Mouse (Mus musculus) layer of hippocampus, postnatal 25 days (tissue): ENCODE data around the gene Aagab. TPM values are rescaled to one million over a fixed set of nuclear protein-coding genes. Genes with fewer than 3 reads are reported as not detected.

Source experiments
- DNase-seq, 2 experiments: peaks; one replicate each; pipeline ENCODE4 v3.0.0; 2022; ENCODE audit warnings: mixed read lengths in 2 of 2, low spot score in 1 of 2; ENCODE audit errors: extremely low spot score in 1 of 2
- total RNA-seq, 2 experiments: library from RNA; stranded (reverse); gene quantifications; 2 replicates each; pipeline ENCODE4 v1.2.3; 2021

Aagab gene
- total RNA-seq, 2 experiments from 2014 or later: 55.6 to 60.3 TPM

DNA sequence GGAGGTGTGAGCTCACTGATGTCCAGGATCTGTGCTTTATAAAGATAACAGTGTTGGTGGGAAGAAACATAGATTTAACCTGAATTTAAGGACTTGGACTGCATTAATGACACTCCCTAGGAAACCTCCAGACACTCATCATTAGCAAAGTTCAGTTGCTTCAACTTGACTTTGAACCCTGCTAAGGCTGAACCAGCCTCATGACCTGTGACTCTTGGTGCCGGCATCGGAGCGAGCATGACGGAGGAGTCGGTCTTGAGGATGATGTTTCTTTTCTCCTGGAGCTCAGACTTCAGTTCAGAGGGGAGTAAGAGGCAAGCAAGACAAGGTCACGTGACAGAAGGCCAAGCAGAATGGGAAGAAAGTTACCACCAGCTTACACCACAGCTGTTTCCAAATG, 41.6 kb downstream of the Aagab start:
- DNase-seq: no peak

DNA sequence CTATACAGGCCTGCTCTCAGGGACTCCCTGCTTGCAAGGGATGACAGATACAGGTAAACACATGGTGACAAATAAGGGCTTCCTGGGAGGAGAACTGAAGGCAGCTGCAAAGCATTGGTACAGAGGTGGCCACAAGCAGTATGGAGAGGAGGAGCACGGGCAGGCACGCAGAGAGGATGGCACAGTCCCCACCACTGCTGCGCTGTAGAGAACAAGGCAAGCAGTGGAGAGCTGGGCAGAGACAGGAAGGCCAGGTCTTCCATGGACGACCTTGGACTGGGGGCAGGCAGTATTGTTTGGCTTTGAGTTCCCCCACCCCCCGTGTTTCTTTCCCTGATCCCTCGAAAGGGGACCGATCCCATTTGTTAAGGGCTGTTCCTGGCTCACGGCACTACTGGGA, 42.6 kb downstream of the Aagab start:
- DNase-seq: no peak

DNA sequence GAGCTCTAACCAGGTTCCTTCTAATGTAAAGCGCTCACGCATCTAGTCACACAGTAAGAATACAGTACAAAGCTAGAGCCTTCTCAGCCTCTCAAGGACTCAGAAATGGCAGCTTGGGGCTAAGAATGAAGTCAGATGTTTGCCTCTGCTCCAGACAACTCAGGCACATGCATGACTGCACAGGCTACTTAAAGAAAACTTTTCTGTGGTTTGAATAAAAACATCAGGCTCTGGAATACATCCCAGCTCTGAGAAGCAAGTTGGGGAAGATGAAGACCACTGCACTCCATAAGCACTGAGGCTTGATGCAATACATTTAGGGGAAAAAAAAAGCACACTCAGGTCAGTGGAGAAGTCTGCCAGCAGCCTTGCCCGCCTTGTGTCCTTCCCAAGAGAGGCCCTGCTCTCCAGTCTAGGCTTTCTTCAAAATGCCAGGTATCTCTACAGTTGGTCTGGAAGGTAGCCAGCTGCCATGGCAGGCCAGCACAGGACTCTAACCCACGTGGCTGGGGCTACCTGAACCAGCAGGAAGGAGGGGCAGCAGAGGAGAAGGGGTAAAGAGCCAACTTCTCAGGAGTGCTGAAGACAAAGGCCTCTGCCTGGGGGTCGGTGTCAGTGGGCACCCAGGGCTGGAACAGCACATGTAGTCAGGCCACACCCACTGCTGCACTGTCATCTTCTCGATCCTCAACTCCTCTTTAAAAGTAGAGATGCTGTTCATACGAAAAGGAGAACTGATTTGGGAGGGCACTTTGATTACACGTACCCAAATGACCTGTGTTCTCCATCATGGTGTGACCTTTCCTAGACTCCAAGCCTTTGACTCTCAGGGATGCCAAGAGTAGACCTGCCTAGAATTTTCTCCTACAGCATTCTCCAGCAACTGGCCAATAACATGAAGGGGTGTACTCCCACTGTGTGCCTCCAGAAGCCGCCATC, 45.4 kb downstream of the Aagab start:
- DNase-seq: no peak

DNA sequence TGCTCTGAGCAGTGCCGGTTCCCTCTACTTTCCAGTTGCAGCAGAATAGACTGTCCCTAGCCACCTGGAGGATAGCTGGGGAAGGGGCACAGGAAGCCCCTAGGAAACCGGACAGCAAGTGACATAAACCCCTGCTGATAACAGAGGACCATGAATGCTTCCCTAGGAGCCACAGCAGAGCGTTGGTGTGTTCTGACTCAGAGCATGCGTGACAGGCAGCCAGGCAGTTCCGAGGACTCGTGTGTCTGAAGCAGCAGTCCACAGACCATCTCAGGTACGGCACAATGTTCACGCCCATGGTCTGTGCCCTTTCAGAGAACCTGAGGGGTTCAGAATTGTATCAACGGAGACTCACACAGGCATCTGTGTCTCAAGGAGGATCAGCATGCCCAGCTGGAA, 46.1 kb downstream of the Aagab start:
- DNase-seq: no peak

DNA sequence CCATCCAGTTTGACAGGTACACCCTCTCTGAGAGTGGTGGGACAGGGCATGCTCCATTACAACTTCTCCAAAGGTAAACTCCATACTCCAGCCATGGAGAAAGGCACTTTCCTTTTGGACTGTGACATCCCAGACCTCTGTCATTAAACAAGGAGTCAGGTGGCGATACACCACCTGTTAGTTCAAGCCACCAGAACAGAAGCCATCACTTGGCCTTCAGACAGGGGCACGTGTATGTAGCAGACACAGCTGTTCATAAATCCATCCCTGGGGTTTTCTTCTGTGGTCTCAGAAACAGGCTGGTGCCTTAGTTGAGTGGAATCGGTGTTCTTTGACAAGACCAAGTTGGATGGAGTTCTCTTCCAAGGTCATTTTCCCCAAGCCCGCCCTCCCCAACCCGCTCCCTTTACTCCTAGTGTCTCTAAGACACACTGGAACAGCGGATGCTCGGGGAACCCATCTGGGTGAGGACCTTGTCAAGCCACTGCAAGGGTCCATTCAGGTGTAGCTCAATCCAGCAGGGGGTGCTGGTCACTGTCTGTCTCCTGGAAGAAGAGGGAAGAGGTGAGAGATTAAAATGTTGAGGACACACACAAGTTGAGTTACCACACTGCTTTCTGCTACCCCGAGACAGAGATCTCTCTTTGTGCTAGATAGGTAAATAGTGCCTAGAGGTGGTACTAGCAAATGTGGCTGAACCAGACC, 47.5 kb downstream of the Aagab start:
- DNase-seq: no peak

DNA sequence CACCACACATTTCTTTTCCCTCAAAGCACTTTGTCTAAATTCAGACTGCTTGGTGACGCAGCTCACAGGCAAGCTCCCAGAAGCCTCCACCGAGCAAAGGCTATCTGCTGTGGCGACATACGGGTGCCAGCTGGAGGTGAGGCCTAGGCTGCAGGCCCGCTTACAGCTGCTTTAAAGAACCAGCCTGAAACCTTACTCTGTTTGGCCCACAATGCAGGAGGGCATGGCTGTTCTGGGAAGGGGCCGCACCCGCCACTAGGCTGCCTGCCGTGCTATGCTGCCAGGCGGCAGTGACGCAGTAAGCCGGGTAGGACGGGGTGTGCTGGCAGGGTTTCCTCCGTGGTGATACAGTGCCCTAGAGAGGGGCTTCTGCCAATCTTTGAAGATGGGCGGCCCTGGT, 48.4 kb downstream of the Aagab start:
- DNase-seq: no peak

DNA sequence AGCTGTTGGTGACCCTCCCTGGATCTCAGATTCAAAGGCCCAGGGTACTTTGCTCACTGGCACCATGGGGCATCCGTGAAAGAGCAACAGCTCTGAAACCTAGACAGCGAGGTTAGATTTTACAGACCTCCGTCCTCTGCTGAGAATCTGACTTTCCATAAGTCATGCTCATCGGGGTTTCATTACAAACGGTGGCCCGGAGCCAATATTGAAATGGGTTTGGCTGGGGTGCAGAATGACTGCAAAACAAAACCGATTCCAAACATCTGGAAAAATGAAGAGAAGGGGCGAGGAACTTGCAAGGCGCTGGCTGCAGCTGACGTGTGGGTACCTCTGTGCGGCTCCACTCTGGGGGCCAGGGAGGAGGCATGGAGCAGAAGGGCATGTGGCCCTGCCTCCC, 49.1 kb downstream of the Aagab start:
- no peak for DNase-seq

DNA sequence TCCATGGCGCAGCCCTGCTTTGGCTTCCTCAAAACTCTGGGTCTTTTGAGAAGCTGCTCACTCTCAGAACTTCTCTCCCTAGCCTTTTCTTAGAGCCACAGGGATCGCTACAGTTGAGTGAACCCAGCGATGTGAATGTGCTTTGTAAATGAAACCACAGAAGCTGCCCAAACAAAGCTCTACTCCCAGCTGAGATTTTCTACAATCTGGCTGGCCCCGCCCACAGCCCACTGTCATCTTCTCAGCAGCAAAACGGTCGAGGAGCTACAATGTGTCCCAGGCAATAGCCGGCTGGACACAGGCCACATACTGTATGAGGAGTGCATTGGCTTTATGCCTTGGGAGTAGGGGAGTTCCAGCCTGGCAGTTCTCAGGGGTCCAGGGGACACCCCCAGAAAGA, 51.2 kb downstream of the Aagab start:
- DNase-seq: peak in 1 of 2 experiments; percentile 36

DNA sequence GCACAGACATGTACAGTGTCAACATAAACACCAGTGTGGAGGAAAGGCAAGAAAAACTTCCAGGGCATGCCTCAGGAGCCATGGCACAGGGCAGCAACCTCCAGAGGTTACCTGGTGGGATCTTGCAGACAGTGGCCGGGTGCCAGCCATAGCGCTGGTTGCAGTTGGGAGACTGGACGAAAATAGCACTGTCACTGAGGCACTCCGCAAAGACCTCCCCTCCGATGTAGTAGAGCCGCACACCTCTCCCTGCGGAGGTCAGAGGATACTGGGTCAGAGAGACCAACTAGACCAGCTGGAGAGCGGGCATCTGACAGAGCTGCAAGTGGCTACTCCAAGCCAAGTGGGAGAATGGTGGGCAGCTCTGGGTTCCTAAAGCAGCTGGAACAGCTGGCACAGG, 52.1 kb downstream of the Aagab start:
- no peak for DNase-seq

DNA sequence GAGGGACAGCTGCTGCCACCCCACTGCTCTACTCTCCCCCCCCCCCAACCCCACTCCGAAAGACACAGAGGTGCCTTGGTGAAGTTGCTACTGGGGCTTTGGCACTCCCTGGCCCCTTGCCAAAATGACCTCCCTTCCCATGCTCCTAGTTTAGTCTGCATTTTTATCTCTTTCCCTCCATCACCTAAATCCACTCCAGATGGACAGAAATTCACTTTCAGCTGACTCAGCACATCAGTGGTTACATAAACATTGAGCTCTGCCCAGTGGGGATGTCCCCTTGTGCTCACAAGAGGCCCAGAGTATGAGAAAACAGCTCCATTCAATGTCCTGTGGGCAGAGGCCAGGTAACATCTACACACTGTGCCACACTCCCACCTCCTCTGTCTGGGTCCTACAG, 52.6 kb downstream of the Aagab start:
- no peak for DNase-seq

DNA sequence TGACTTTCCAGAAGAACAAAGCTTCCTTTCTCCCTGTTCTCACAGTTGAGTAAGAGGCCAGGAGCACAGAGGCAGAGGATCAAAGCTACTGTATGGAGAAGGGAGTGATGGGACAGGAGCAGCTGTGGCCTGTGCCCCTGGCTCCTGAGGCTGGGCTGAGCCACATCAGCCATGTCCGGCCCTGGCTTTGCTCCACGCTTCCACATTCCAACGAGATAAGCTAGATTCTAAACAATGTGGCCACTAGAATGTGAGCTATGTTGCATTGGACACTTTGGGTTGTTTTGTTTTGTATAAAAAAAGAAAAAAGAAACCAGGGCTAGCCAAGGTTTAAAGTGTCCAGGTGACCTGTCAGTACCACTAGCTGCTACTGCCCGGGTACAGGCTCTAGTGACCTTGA, 54.7 kb downstream of the Aagab start:
- DNase-seq: no peak

DNA sequence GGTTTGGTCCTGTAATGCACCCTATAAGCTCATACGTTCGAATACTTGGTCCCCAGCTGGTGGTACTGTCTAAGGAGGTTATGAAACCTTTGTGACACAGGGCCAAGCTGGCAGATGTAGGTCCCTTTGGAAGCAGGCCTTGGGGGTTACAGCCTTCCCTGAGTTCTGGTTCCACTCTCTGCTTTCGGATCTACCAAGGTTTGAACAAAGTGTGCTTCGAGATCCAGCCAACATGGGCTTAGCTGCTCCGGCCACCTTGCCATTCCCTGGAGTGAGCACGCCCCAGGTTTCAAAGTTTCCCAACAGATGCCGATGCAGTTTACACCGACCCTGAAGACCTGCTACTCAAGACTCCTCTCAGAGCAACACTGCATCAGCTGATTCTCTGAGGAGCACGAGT, 56.0 kb downstream of the Aagab start:
- DNase-seq: no peak

DNA sequence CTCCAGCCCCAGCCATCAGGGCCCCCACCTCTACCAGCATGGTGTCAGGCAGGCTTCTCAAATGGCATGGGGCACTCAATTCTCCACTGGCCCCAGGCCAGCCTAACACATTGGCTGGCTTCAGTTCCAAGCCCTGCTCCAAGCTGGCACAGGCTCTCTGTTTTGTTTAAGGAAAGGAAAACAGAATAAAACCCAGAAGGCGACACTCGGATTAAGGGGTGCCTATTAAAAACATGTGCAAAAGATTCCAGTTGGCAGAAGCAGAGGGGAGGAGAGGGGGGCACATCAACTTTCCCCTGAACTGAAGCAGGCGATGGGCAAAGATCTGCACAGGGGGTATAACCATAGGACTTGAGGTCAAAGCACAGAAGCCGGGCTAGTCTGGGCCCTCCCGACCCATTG, 56.5 kb downstream of the Aagab start:
- DNase-seq: no peak

DNA sequence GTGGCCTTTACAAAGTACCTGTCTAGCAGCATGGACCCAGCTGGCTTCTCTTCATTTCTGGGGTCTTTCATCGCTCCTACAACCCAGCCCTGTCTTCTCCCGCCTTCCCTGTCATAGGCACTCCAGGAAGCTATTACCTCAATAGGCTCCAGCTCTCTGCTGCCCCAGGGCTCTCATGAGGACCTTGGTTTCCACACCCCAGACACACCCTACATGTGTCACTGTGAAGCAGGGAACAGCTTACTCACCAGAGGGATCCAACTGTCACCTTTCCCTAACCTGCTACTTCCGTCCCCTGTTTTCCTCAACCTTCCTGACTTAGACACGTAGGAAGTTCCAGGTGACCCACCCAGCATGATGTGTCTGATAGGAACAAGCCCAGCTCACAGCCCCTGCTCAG, 57.6 kb downstream of the Aagab start:
- DNase-seq: no peak

DNA sequence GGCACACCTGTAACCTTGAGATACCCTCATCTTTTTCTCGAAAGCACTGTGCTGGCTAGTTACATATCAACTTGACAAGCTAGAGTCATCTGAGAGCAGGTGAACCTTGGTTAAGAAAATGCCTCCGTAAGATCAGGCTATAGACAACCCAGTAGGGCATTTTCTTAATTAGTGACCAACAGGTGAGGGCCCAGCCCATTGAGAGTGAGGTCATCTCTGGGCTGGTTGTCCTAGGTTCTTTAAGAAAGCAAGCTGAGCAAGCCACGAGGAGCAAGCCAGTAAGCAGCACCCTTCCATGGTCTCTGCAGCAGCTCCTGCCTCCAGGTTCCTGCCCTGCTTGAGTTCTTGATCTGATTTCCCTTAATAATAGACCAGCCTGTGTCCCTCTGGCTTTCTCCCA, 58.2 kb downstream of the Aagab start:
- DNase-seq: no peak

DNA sequence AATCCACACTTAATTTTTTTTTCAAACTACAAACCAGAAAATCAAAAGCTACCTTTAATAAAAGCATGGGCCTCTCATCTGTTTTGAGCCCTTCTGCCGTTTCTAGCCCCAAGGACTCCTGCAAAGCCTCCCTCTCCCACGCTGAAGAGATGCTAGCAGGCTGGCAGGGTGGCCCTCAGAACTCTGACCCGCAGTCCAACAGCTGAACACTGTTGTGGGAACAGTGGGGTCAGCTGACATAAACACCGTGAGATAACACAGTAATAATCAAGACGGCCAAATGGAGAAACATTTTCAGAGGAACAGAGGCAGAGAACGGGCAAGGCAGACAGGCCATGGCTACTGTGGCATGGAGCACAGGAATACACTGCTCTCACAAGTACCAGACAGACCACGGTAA, 60.3 kb downstream of the Aagab start:
- DNase-seq: no peak

DNA sequence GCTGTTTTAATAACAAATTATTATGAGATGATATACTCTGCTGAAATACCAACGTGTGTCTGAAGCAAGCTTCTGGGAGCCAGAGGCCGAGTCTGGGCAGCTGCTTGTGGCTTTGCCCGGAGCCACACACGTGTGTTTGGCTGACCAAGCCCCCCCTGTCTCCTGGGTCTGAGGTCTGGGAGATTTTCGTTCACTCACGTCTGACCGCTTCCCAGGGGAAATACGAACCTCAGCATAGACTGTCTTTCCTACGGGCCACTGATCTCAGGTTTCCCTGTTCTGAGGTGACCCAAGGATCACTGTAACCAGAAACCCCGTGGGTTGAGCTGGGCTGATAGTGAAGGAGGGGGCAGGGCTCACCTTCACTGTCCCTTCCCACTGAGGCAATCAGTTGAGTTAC, 60.8 kb downstream of the Aagab start:
- no peak for DNase-seq

DNA sequence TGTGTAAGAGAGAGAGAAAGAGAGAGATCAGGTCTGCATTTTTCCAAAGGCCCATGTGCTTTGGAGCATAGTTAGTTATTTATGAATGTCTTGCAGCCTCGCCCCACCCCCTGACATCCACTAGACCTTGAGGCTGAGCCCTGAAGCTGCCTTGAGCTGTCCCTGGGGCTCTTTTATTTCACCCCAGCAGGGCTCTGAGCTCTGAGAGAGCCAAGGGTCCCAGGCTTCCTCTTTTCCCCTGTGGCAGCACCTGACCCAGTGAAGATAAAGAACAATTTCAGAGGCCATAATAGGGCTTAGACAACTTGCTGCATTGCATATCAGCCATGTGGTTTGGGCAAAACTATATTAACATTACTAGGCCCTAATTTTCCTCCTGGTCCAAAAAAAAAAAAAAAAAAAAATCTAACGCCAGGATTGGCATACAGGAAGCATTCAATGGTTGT, 61.9 kb downstream of the Aagab start:
- DNase-seq: no peak

DNA sequence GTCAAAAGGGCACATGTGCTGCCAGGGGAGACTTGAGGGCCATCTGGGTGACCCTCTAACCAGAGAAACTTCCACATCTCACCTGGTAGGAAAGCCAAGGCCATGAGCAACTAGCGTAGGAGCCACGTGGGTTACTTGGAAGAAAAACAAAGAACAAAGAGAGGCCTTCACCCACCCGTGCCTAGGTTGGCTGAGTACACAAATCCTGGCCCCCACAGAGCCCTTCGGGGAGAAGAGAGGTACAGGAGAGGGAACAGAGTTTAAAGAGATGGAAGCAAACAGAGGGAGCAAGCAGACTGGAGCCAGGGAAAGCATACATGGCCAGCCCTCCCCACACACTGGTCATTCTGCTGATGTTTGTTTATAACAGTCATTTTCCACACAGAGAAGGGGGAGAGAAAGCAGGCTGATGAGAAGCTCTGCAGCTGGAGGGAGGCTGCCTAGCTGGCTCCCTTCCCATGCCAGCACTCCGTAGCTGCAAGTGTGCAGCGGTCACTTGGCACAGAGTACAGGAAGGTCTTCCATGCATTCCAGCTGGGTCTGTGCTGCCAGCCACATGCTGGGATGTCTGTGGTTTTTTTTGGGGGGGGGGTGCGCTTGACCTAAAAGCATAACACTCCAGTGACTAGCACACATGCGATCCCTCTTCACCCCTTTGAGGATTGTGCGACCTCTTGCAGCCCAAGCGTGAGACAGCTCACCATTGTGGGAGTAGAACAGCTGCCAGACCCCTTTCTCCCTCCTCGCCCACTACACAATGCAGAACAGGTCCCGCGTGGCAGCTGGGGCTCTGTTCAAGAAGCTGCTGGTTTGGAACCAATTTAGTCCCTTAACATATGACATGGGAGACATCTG, 62.6 kb downstream of the Aagab start:
- DNase-seq: no peak

DNA sequence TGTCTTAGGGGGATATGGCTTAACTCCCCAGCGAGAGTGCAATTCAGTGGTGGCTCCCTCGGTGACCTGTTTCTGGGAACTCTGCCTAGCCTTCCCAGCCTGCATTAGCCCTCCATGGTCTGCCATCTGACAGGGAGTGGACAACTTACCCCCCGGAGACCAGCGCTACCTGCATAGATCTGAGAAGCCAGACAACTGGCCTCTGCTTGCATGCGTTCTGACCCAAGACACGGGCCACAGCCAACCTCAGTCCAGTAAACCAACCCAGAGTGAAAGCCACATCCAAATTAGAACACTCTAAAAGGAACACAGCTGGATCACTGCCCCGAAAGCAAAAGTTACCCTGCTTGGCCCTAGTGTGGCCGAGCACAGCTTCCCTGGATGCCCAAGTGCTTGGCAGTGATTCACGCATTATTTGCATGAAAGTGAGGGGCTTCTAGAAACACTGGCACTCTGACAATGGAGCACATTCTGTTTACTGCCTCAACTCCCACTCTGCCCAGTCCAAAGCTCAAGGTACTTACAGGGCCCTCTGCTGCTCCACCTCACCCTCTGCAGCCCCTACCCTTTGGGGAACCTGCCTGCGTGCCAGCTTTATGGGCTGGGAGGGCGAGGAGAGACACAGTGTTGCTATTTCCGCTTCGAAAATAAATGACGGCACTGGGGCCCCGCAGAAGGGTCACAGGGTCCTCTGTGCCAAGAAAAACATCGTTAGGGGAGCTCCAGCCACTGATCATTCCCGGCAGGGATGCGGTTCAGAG, 64.3 kb downstream of the Aagab start:
- no peak for DNase-seq
